Mouse (Mus musculus): Measurements from ENCODE around the gene Rnf43.

The Rnf43 gene

DNA sequence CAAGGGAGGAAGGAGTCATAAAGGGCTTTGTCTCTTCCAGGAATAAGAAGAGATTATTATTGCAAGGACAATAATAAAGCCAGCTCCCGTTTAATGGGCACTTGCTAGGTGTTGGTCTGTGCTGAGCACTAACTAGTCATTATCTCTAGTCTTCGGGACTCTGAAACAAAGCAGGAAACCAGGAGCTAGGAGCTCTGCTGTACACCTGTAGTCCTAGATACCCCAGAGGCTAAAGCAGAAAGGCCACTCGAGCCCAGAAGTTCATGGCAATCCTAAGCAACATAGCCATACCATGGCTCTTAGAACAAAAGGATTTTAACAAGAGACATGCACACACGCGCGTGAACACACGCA is 47.7 kb downstream of the Rnf43 start:
- DNase-seq (ENCODE audit: low spot score in 2 of 2), result no peak

DNA sequence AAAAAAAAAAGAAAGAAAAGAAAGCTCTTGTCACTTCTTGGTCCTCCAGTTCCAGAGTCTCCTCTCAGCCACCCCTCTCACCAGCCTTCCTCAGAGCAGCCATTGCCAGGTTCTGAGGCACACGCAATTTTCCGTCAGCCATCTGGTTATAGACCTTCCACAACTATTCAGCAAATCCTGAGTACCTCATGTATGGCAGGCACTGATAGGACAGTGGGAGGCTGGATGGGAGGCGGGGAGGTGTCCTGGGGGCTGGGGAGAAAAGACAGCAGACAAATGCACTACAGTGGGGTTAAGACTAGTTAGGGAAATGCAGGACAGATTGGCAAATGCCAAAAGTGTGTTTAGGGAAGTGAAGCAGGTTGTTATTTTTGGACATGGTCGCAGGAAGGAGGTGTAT is 49.7 kb downstream of the Rnf43 start:
- DNase-seq (ENCODE audit: low spot score in 2 of 2), result no peak

DNA sequence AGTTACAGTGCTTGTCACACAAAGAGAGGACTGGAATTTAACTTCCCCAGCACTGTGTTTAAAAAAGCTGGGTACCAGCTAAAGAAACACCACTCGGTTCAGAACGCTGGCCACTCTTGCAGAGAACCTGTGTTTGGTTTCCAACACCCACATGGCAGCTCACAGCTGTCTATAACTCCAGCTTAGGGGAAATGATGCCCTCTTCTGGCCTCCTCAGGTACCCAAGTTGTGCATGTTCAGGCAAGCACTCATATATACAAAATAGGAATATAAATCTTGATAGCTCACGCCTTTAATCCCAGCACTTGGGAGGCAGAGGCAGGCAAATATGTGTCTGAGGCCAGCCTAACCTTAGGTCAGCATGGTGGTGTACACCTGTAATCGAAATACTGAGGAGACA is 53.5 kb downstream of the Rnf43 start:
- no peak for DNase-seq (ENCODE audit: low spot score in 2 of 2)

DNA sequence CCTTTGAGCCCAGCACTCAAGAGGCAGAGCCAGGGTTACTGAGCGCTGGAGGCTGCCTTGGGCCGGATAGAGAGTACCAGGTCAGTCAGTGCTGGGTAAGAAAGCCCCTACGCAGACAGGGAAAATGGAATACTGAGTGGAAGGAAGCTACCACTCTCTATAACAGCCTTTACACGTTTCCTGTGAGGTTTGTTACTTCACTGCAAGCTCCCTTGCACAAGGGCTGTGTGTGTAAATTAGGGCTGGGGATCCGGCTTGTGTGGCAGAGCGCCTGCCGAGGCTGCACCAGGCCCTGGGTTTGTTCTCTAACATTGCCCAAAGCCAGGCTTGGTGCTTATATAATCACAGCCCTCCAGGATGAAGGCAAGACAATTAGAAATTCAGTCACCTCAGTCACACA is 57.0 kb downstream of the Rnf43 start:
- no peak for DNase-seq (ENCODE audit: low spot score in 2 of 2)

DNA sequence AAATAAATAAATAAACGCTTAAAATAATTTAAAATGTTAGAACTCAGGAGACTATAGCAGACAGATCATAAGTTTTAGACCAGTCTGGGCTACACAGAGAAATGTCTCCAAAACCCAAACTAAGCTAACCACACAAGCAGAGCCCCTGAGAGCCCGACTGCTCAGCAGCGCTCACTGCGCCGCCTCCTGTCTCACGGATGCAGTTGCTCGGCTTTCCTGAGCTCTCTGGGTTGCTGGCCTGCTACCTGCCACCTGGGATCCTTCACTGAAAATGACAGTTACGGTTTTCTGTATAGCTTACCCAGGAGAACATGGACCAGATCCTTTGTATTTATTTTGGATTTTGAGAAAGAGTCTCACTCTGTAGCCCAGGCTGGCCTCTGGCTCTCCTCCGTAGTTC is 57.8 kb downstream of the Rnf43 start:
- no peak for DNase-seq (ENCODE audit: low spot score in 2 of 2)

DNA sequence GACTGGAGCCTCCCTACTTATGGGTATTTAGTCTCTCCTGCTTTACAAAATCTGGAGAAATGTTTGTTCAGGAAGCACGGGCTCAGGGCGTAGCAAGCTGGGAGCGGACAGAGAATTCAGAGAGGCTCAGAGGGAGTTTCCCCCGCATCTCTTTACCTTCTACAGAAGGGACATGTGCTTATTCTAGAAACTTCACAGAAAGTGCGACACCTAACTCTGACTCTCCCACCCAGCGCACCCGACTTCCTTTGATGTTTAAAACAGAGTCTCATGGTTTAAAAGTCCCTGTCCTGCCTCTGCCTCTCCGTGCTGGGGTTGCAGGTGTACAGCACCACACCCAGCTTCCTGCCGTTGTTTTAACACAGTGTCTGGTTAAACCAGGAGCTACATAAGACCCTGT is 58.3 kb downstream of the Rnf43 start:
- DNase-seq (ENCODE audit: low spot score in 2 of 2), result no peak

DNA sequence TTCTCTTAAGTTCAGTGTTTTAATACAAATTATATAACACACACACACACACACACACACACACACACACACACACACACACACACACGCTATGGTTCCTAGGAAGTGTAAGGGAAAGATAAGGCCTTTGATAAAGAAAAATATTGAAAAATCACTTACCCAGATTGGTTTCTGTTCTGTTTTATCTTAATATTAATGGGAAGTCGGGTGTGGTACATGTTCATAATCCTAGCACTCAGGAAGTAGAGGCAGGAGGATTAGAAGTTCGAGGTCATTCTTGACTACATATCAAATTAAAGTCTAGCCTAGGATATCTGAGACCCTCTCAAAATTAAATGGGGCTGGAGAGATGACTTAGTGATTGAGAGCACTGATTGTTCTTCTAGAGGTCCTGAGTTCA is 59.6 kb downstream of the Rnf43 start:
- no peak for DNase-seq (ENCODE audit: low spot score in 2 of 2)

DNA sequence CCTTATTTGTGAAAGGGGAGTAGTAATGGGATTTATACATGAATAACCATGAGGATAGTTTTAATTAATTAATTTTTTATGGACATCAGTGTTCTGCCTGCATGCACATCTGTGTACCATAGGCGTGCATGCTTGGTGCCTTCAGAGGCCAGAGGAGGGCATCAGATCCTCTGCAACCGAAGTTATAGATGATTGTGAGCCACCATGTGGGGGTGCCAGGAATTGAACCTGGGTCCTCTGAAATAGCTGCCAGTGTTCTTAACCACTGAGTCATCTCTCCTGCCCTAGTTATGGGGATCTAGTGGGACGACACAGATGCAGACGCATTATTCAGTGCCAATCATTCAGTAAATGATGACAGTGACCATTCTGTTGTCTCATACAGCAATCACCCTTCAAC is 60.4 kb downstream of the Rnf43 start:
- no peak for DNase-seq (ENCODE audit: low spot score in 2 of 2)

DNA sequence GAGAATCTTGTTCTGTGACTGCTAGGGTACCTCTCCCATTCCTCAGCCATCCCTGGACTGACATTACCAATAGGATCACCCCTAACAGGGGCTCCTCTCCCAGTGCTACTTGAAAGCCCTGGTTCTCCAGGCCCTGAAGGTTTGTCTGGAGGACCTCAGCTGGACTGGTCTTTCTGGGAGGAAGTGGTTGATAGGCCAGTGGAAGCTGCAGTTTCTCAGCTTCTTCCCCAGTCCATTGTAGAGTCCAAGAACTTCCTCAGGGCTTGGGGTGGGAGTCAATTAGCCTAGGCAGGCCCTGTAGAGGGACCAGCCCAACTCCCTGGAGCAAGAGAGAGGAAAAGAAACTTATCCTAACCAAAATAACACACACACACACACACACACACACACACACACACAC is 63.0 kb downstream of the Rnf43 start:
- no peak for DNase-seq (ENCODE audit: low spot score in 2 of 2)

DNA sequence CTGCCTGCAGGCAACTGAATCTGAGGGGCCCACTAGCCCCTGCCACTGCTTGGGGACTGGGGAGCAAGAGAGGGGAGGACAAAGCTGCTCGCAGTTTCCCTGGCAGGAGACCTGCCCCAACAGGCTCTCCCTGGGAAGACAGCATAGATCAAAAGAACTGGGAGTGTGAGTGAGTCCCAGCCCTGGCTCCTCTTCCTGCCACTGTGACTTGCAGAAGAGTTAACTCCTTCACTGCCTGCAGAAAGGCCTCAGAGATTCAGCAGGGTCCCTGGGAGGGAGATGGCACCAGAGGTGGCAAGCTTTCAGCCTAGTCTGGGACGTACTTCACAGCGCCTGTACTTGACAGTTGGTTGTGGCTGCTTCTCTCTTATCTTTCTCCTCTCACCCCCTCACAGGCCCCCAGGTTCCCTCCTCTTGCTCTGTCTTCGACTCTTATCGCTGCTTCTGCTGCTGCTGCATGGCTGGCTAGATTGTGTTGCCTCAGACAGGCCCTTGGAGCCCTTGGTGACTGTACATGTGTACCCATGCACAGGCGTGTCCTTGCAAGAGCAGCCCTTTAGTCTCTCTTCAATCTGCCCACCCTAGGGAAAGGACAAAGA is 63.5 kb downstream of the Rnf43 start:
- peak; percentile 78 to 80 for DNase-seq (ENCODE audit: low spot score in 2 of 2)

DNA sequence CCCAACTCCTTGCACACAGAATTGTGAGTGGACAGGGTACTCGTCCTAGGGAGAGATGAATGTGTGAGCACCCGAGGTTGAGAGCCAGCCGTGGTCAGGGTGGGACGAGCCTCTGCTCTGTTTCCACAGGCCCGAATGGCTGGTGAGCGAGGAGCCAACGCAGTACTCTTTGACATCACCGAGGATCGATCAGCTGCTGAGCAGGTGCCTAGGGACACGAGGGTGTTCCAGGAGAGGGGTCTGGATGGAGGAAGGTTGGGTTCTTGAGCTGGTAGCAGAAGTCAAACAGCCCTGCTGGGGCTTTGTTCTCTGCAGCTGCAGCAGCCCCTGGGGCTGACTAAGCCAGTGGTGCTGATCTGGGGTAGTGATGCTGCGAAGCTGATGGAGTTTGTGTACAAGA is 64.5 kb downstream of the Rnf43 start:
- no peak for DNase-seq (ENCODE audit: low spot score in 2 of 2)

DNA sequence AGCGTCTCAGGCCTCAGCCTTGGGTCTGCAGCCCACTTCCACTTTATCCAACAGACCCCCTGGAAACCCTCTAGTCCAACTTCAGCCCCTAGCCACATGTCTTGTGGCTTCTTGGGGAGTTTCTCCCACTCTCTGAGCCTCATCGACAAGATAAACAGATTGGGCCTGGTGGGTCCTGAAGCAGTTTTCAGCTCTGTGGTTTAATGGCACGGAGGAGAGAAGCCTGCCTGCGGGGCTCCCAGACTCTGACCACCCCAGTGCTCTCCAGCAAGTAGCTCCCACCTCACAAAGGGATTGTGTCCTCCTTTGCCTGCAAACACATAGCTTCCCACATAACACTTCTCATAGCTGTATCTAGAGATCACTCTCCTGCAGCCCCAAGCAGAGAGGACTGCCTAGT is 64.9 kb downstream of the Rnf43 start:
- DNase-seq (ENCODE audit: low spot score in 2 of 2), result no peak

DNA sequence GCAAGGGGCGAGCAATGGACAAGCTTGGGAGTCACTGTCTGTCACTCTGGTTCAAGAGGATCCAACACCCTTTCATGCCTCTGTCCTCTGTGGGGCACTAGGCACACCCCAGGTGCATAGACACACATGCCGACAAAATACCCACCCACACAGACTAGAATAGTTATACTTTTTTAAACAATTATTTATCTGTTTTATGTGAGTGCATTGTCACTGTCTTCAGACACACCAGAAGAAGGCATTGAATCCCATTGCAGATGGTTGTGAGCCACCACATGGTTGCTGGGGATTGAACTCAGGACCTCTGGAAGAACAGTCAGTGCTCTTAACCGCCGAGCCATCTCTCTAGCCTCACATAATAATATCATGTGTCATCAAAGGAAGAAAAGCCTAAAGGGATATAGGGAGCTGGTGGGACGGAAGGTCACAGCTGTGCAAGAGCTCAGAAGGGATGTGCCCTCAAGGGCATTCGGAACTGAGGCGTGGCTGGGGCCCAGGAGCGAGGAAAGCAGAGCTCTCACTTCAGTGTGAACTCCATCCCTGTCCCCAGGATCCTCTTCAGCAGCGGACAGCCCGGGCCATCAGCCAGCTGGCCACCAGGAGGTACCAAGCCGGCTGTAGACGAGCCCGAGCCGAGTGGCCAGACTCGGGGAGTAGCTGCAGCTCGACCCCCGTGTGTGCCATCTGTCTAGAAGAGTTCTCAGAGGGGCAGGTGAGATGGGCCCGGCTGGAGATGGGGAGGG is 66.5 kb downstream of the Rnf43 start:
- DNase-seq (ENCODE audit: low spot score in 2 of 2), result no peak

DNA sequence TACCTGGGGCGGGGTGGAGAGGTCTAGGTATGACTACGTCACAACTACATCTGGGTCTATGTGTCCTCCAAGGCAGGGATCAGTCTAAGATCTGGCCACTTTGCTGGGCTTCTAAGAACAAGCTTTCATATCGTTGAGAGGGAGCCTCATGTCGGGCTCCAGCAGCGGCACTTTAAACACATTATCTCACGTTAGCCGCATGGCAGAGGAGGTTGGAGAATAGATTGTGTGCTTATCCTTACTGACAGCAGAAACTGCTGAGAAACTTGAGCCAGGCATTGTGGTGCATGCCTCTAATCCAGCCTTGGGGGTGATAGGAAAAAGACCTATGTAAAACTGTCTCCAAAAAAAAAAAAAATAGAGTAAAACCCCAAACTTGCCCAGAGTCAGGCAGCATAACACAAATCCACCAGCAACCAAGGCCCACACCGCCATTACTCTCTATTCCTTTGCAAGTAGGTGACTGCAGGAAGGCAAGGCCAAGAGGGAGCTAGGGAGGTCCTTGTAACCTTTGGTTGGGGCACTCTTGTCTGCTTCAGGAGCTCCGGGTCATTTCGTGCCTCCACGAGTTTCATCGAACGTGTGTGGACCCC is 67.2 kb downstream of the Rnf43 start:
- no peak for DNase-seq (ENCODE audit: low spot score in 2 of 2)

DNA sequence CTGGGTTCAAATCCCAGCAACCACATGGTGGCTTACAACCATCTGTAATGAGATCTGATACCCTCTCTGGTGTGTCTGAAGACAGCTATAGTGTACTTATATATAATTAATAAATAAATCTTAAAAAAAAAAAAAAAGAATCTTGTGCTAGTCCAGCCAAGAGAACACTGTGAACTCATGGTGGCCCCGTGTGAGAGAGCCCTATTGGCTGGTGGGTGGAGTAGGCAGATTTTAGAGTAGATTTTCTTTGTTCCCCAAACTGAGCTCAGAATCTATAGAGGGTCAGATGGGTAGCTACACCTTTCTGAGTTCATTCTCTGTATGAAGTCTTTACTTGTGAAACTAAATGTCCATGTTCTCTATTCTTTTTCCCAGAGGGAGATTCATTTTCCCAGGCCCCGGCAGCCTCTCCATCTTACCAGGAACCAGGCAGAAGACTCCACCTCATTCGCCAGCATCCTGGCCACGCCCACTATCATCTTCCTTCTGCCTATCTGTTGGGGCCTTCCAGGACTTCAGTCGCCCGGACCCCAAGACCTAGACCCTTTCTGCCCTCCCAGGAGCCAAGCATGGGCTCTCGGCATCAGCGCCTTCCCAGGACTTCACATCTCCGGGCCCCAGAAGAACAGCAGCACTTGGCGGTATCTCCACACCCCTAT is 68.3 kb downstream of the Rnf43 start:
- DNase-seq (ENCODE audit: low spot score in 2 of 2), result no peak

DNA sequence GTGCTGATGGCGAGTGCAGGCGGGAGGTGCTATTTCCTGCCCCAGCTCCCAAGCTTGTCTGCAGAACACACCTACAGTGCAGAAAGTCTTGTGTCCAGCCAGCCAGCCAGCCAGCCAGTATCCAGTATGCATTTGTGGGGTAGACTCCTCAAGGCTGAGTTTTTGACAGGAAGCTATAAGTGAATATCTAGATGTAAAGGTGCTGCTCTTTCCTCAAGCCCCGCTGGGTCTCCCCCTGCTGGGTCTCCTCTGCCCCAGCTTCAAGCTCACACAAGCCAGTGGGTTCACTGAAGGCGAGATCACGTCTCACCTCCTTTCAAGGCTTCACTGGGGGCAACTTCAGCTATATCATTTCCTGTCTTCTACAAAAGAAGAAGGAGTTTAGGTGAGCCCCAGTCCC is 71.8 kb downstream of the Rnf43 start:
- DNase-seq (ENCODE audit: low spot score in 2 of 2), result no peak

DNA sequence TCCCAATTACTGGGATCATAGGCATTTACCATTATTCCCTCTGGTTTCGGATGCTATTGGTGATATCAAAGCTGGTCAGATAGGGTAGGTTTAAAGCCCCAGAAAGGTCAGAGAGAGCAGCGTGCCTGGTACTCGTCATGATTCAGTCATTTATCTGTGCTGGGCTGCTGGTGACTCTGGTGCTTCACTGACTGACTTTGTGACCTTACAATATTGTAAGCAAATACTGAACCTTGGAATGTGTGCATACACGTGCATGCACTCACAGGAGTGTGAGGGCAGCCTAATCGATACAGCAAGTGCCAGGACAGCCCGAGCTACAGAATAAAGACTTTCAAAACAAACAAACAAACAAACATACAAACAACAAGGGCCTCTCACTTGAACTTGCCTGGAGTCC is 73.2 kb downstream of the Rnf43 start:
- DNase-seq (ENCODE audit: low spot score in 2 of 2), result no peak

DNA sequence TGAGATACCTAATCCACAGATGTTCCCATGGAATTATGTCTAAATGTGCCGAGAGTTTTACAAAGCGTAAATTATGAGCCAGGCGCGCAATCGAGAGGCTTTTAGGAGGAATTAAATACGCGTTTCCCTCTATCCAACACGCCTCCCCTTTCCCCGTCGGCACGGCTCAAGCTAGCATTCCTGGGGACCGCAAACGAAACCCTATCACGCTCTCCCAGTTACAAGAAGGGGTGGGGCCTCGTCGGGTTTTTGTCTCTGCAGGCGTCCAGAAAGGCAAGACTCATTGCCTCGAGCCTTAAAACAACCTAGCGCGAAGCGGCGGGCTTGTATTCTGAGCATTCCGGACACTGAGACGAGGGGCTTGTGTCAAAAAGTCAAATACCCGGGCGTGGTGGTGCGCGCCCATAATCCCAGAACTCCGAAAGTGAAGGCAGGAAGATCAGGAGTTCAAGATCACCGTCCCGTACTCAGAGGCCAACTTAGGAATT is 74.2 kb downstream of the Rnf43 start:
- peak; percentile 83 to 88 for DNase-seq (ENCODE audit: low spot score in 2 of 2)

DNA sequence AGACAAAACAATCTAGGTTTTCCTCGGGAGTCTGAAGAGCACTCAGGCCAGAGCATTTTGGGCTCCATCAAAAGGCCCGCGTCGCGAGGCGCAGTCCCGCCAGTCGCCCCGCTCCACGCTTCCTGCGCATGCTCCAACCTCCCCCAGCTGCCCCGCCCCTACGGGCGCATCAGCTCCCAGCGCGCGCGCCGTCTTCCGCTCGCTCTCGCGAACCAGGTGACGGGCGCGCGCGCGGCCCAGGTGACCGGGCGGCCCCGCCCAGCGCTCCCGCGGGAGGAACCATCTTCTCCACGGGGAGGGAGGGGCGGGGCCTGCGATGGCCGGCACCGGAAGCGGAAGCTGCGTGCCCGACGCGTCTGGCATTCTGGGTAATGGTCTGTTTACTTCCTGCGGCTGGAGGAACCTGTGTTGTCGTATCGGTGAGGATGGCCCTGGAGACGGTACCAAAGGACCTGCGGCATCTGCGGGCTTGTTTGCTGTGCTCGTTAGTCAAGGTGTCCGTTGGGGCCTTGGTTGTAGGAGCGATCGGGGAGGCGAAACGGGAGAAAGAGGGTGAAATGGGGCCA is 74.7 kb downstream of the Rnf43 start, which contains the start of gene Supt4a:
TSS of gene Supt4a (plus strand) at position 378 of the 566 bp plus-strand sequence.
- DNase-seq (ENCODE audit: low spot score in 2 of 2), result peak; percentile 99

DNA sequence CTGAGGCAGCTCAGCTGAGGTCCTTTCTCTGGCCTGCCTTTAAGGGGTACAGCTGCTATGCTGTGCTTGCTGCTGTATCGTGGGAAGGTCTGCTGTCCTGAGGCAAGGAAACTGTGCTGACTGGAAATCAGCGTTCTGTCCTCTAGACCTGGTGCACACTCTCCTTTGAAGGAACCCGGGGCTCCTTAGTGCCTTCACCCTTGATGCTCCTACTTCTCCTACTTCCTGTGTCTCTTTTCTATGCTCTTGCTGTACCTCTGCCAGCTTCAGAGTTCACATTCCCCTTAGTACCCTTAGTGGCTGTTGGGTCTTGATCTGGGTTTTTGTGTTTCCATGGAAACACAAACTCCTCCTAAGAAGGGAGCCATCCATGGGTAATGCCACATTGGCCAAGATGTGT is 81.2 kb downstream of the Rnf43 start:
- DNase-seq (ENCODE audit: low spot score in 2 of 2), result no peak

DNA sequence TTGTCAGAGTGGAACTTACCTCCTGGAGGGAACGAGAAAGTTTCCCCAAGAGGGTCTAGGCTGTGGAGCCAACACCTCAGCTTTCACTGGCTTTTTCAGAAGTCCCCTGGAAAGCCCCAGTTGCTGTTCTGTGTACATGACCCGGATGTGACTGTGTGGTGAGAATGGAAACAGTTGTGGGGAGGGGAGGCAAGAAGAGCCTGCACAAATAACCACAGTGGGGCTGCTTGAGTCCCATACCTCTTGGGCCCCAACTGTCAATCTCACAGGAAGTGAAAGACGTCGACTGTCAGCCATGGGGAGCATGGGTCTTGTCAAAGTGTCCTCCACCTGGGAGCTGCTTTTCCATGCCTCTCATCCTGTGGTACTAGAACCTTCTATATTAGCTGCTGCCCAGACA is 82.4 kb downstream of the Rnf43 start:
- DNase-seq (ENCODE audit: low spot score in 2 of 2), result peak; percentile 54 to 68
